Mouse (Mus musculus) CH12.LX (cell line): ENCODE measurements around the gene Timp3.

ENCODE experiments used
- CTCF ChIP-seq, 2 experiments: IDR thresholded peaks in 1 of 2; conservative IDR thresholded peaks in 1 of 2; 2 replicates each; pipeline ENCODE4 v1.5.1; 2011 to 2012; ENCODE audit warnings: low read depth in 2 of 2, low read length in 2 of 2, improper control_type of control experiment in 1 of 2, inconsistent platforms in 1 of 2, mild to moderate bottlenecking in 1 of 2, moderate library complexity in 1 of 2
- ELF1 ChIP-seq: IDR thresholded peaks from 2 replicates; pipeline ENCODE4 v1.6.1; 2014; ENCODE audit warnings: low read depth, mild to moderate bottlenecking, inconsistent platforms, low read length, improper control_type of control experiment
- EP300 ChIP-seq: IDR thresholded peaks from 2 replicates; pipeline ENCODE4 v1.6.1; 2011; ENCODE audit warnings: low read length, improper control_type of control experiment
- IRF4 ChIP-seq: IDR thresholded peaks from 2 replicates; pipeline ENCODE4 v1.6.1; 2014; ENCODE audit warnings: low read depth, mild to moderate bottlenecking, inconsistent platforms, low read length, improper control_type of control experiment
- JUND ChIP-seq: conservative IDR thresholded peaks from 2 replicates; pipeline ENCODE4 v1.6.1; 2011; ENCODE audit warnings: low read depth, low read length, improper control_type of control experiment
- MAX ChIP-seq: IDR thresholded peaks from 2 replicates; pipeline ENCODE4 v1.6.1; 2011; ENCODE audit warnings: low read length, improper control_type of control experiment
- POLR2A ChIP-seq: IDR thresholded peaks from 2 replicates; pipeline ENCODE4 v1.6.1; 2011; ENCODE audit warnings: low read depth, mild to moderate bottlenecking, improper control_type of control experiment, low read length
- POLR2AphosphoS2 ChIP-seq: IDR thresholded peaks from 2 replicates; pipeline ENCODE4 v1.6.1; 2011; ENCODE audit warnings: low read depth, low read length, improper control_type of control experiment
- SIN3A ChIP-seq: IDR thresholded peaks from 2 replicates; pipeline ENCODE4 v1.6.1; 2012; ENCODE audit warnings: low read length, improper control_type of control experiment, inconsistent platforms
- SMC3 ChIP-seq: IDR thresholded peaks from 2 replicates; pipeline ENCODE4 v1.6.1; 2011; ENCODE audit warnings: low read depth, low read length, improper control_type of control experiment
- TBP ChIP-seq: conservative IDR thresholded peaks from 2 replicates; pipeline ENCODE4 v1.6.1; 2011; ENCODE audit warnings: low read depth, low read length, improper control_type of control experiment
- ZNF384 ChIP-seq: IDR thresholded peaks from 2 replicates; pipeline ENCODE4 v1.6.1; 2012; ENCODE audit warnings: low read depth, low read length, improper control_type of control experiment, inconsistent platforms

DNA sequence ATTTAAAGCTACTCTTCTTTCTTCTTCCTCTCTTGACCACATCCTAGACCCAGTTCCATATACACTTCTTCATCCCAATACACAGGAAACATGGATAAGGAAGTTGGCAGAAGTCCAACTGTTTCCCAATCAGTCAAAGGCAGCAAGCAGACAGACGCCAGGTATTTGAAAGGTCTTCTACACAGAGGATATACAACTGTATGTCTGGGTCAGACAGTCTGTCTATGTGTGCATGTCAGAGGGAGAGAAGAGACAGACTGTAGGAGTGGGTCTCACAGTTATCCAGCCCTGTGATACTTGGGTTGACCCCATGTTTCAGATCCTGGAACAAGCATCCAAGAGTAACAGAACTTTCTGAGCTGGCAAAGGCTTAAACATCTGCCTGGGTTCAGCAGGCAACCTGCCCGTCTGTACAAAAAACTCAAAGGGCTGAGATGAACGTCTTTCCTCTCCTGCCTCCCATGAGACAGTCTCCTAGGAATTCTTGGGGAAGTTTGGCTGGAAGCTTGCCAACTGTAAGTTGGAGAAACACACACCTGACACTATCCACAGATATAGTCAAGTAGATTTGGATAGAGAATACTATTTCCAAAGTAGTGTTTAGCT lies 46.2 kb downstream of the Timp3 start:
- TF ChIP-seq JUND (no peak), TBP (no peak), EP300 (no peak), SMC3 (no peak), POLR2A (no peak), CTCF (conservative IDR thresholded peaks at IDR 0.05 in 1 of 2, IDR thresholded peaks at IDR 0.05 in 1 of 2; ENCODE audit: low read depth in 2 of 2, low read length in 2 of 2) (no peak), ELF1 (no peak), ZNF384 (no peak), SIN3A (no peak), IRF4 (no peak), MAX (no peak), POLR2AphosphoS2 (no peak)
